Mouse (Mus musculus) hematopoietic stem cell, adult 5-6 weeks (primary cell): ENCODE measurements around the gene Olfr702. TPM values are rescaled to one million over a fixed set of nuclear protein-coding genes. Genes with fewer than 3 reads are reported as not detected.
A peak's percentile ranks its signal among the peaks of the same experiment; 100 is the strongest.

Source experiments
- ATAC-seq, 2 experiments: fragments of 125-278 bp in 1 of 2; replicated peaks in 1 of 2; 2 replicates each; pipeline ENCODE4 v1.8.0; 2016 to 2017; ENCODE audit warnings: inconsistent platforms in 2 of 2, mild to moderate bottlenecking in 2 of 2, moderate number of reproducible peaks in 2 of 2, low read depth in 1 of 2, moderate TSS enrichment in 1 of 2; ENCODE audit not compliant: low FRiP score in 2 of 2, poor library complexity in 2 of 2, severe bottlenecking in 2 of 2, insufficient read depth in 1 of 2, low TSS enrichment in 1 of 2
- total RNA-seq: library from RNA; stranded (forward); fragments of 172-1452, 232-1000 nt; gene quantifications from 2 replicates; pipeline ENCODE4 v1.2.3, GENCODE M21; 2017

Gene Olfr702
- not detected in 2 replicates for total RNA-seq

DNA sequence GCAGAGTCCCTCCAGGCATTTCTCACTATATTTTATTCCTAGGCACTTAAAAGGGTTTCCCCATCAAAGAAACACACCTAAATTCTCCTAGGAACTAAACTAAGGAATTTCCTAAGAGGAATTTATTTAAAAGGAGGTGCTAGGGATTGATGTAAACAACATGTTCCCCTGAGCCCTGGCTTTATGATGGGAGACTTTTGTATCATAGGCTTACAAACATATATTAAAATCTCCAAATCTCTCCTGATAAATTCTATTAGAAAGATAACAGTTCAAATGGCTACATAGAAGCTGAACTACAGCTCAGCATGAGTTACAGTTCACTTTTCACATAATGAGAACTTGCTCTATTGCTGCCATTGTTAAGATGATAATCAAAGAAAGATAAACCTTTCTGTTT is at the start of gene Olfr702:
Gene Olfr702 (minus strand): TSS at position 101 of the 400 bp plus-strand sequence.
- ATAC-seq = no peak

DNA sequence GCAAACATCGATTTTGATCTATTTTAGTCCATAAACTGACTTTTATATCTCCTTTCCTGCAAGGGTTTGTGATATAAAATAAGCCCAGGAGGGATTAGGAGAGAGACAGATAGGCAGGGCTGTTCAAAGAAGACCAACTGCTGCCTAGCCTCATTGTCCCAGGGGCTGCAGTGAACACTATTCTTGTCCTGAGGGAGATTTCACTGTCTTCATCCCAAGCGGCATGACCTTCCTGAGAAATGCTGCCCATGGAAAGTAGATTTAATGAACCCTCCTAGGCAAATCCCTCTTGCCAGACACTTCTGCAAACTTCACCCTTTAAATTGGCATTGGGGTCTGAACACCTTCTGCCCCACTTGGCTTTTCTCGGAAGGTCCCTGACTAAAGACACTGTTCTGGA is 43.1 kb upstream of the Olfr702 start, which contains the start of gene Olfr705:
Gene Olfr705 (minus strand): TSS at position 101 of the 400 bp plus-strand sequence.
- no peak for ATAC-seq

DNA sequence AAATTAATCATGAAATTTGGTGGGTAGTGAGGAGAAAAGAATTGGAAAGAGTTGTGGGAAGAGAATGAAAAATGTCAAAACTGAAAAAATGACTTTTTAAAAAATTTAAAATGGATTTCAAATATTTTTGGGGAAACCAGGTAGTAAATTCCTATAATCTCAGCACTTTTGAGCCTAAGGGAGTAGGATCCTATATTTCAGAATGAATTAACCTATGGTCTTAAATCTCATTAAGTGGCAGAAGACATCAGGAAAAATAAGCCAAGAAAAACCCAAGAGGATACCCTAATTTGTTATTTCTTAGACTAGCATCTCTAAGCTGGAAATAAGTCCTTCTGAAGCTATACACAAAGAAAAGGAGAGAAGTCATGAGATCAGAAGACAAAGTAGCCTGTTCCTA is 29.2 kb upstream of the Olfr702 start, which contains the start of gene Olfr704:
Gene Olfr704 (plus strand): TSS at position 301 of the 400 bp plus-strand sequence.
- no peak for ATAC-seq

GRCm38 (mm10) chr7:106843060-106843459 is 9.4 kb upstream of the Olfr702 start, which contains the start of gene Olfr703:
Gene Olfr703, plus strand, starts transcription at chr7:106843360.
- no peak for ATAC-seq

DNA sequence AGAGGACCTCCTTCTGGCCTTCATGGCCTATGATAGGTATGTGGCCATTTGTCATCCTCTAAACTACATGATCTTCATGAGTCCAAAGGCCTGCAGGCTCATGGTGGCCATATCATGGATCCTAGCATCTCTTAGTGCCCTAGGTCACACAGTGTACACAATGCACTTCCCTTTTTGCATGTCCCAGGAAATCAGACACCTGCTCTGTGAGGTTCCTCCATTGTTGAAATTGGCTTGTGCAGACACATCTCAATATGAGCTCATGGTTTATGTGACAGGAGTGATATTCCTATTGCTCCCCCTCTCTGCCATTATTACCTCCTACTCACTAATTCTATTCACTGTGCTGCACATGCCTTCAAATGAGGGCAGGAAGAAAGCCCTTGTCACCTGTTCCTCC is 15.3 kb downstream of the Olfr702 start:
- ATAC-seq = 0 out of 4 replicates have a peak, but pooled peaks of 1 of the 2 experiments have one; percentile 39

DNA sequence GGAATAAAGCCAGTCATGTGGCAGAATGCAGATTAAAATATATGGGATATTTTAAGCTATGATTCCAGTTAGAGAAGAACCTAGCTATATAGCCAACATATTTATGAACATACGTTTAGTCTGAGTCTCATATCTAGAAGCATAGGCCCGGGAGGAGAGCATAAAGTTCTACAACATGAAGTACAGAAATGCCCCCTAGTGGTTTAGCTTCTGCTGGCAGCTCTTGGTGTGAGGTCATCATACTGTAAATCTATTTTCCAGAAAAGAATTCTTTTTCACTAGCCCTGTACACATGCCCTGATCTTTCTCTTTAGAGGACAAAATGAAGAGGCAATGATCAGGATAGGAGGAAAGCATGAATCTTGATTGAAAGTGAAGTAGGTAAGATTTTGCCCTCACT is 17.9 kb downstream of the Olfr702 start:
- ATAC-seq = peak; percentile 76 to 87

DNA sequence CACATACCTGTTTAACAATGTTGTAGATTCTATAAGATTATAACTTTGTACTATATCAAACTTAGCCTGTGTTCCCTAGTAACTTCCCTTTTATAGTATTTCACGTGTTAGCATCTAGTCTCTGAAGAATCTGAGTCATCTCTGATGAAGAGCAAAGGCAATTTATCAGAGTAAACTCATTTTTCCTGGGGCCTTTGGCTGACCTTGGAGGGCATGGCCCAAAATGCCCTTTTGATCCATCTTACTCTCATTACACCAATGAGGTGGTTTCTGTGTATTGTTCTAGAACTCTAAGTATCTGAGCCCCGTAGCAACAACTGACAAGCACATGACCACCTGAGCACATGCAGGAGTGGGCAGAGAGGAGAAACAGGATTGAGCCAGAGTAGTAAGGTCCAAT is 19.9 kb downstream of the Olfr702 start, which contains the start of gene Olfr701:
Gene Olfr701 (plus strand): TSS at position 301 of the 400 bp plus-strand sequence.
- ATAC-seq = no peak

DNA sequence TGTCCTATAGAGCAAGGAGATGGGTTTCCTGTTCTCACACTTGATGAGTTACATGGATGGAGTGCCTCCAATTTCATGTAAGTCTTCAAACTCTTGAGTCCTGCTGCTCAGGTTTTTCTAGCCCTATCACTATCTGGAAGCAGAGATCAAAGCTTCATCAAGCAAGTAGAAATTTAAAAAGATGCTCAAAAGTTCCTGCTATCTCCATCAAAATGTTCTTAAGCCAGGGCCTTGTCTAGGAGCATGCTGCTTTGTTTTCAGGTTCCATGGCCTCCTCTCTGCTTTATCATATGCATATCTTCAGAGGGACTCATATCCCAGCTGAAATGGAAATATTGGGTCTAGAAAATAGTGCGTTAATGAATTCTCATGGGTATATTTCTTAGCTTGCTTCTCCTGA is 25.0 kb downstream of the Olfr702 start, which contains the start of gene Olfr700:
Gene Olfr700 (minus strand): TSS at position 101 of the 400 bp plus-strand sequence.
- ATAC-seq = no peak

- no peak for ATAC-seq
Observed at GRCm38 (mm10) chr7:106793098-106793497, 40.6 kb downstream of the Olfr702 start, which contains the start of gene Olfr699. Gene Olfr699, minus strand, starts transcription at chr7:106793198.

GRCm38 (mm10) chr7:106788330-106788729 is 45.4 kb downstream of the Olfr702 start:
- ATAC-seq = no peak; a peak in 1 of 4 replicates

Other genes with a start within 250 kb of the Olfr702 start
- not detected in 2 replicates for gene Olfr693, start 153.3 kb downstream of the Olfr702 start, total RNA-seq
- not detected in 2 replicates for gene Olfr694, start 142.1 kb downstream of the Olfr702 start, total RNA-seq
- gene Olfr695, start 117.5 kb downstream of the Olfr702 start, total RNA-seq = not detected in 2 replicates
- gene Olfr697, start 91.5 kb downstream of the Olfr702 start, total RNA-seq = not detected in 2 replicates
- gene Olfr698, start 78.5 kb downstream of the Olfr702 start, total RNA-seq = not detected in 2 replicates
- not detected in 2 replicates for gene Olfr699, start 40.7 kb downstream of the Olfr702 start, total RNA-seq
- not detected in 2 replicates for gene Olfr700, start 25.1 kb downstream of the Olfr702 start, total RNA-seq
- not detected in 2 replicates for gene Olfr701, start 19.8 kb downstream of the Olfr702 start, total RNA-seq
- gene Olfr703, start 9.5 kb upstream of the Olfr702 start, total RNA-seq = not detected in 2 replicates
- gene Olfr704, start 29.3 kb upstream of the Olfr702 start, total RNA-seq = not detected in 2 replicates
- not detected in 2 replicates for gene Olfr705, start 43.0 kb upstream of the Olfr702 start, total RNA-seq
- gene Olfr706, start 54.3 kb upstream of the Olfr702 start, total RNA-seq = not detected in 2 replicates
- not detected in 2 replicates for gene Olfr707, start 67.3 kb upstream of the Olfr702 start, total RNA-seq
- not detected in 2 replicates for gene Olfr1532-ps1, start 74.1 kb upstream of the Olfr702 start, total RNA-seq
- gene Olfr709-ps1, start 98.3 kb upstream of the Olfr702 start, total RNA-seq = not detected in 2 replicates
- not detected in 2 replicates for gene Olfr710, start 114.4 kb upstream of the Olfr702 start, total RNA-seq
- not detected in 2 replicates for gene Olfr6, start 130.0 kb upstream of the Olfr702 start, total RNA-seq
- gene Olfr711, start 141.6 kb upstream of the Olfr702 start, total RNA-seq = not detected in 2 replicates
- gene Olfr2, start 172.2 kb upstream of the Olfr702 start, total RNA-seq = not detected in 2 replicates
- gene Olfr713, start 197.3 kb upstream of the Olfr702 start, total RNA-seq = not detected in 2 replicates
- gene Olfr714, start 237.1 kb upstream of the Olfr702 start, total RNA-seq = not detected in 2 replicates